ENCODE assay signal across 15 mouse cellular contexts in genomic region chr3:157848503-157848902, GRCm38 (mm10).
A peak's percentile ranks its signal among the peaks of the same experiment; 100 is the strongest.
DNase-seq lines count a peak whose midpoint lies in the region; ATAC-seq and TF ChIP-seq lines count a peak whose summit lies in the region.
"Had no signal": no experiment of that assay in that cellular context is flagged by ENCODE, and none has a peak within 500 bp of the region (broad histone marks: within the 10 kb centered on the region; RNA-seq: fewer than 3 reads in every experiment).

No protein-coding gene starts in this region.

- no peaks in the 10 kb centered on the region for H3K27me3 ChIP-seq in hindbrain, embryonic 11.5 days (ENCODE audit: control insufficient read depth, insufficient read depth, low read length)
- no peaks in the 10 kb centered on the region for H3K27me3 ChIP-seq in hindbrain, postnatal 0 days (ENCODE audit: insufficient read depth, low read length)
- H3K27me3 ChIP-seq: embryonic facial prominence, embryonic 12.5 days; forebrain, embryonic 13.5 days had no signal

- H3K9ac ChIP-seq in hindbrain, embryonic 11.5 days (ENCODE audit: low read depth, low read length), result no peak overlapping the region
- H3K9ac ChIP-seq in hindbrain, postnatal 0 days (replicated peaks; ENCODE audit: low read length), result no peak overlapping the region
- H3K9ac ChIP-seq: embryonic facial prominence, embryonic 12.5 days; forebrain, embryonic 13.5 days; liver, embryonic 14.5 days had no signal

- H3K4me1 ChIP-seq in hindbrain, embryonic 11.5 days (replicated peaks; ENCODE audit: control insufficient read depth, insufficient read depth, low read length), result no peaks in the 10 kb centered on the region
- H3K4me1 ChIP-seq in hindbrain, postnatal 0 days (ENCODE audit: insufficient read depth, low read length), result no peaks in the 10 kb centered on the region
- H3K4me1 ChIP-seq: embryonic facial prominence, embryonic 12.5 days; forebrain, embryonic 13.5 days had no signal

- no peaks in the 10 kb centered on the region for H3K36me3 ChIP-seq in hindbrain, embryonic 11.5 days (ENCODE audit: control insufficient read depth, insufficient read depth, low read length)
- H3K36me3 ChIP-seq in hindbrain, postnatal 0 days (ENCODE audit: insufficient read depth, low read length), result no peaks in the 10 kb centered on the region
- H3K36me3 ChIP-seq: embryonic facial prominence, embryonic 12.5 days had no signal

- WGBS in hindbrain, embryonic 11.5 days, result 21% methylated on average over 2 of the region's 2 CpGs
- 23% methylated on average over 2 of the region's 2 CpGs for WGBS in hindbrain, postnatal 0 days

- intact Hi-C loops in gastrocnemius, postnatal 14 days (cut with DNase I; ENCODE audit: low total_unique reads), result no loop called here

- no peaks in the 10 kb centered on the region for H3K9me3 ChIP-seq in hindbrain, embryonic 11.5 days (ENCODE audit: control insufficient read depth, low read length)
- no peaks in the 10 kb centered on the region for H3K9me3 ChIP-seq in hindbrain, postnatal 0 days (ENCODE audit: low read length)
- H3K9me3 ChIP-seq: embryonic facial prominence, embryonic 12.5 days; forebrain, embryonic 13.5 days had no signal

- no peak overlapping the region for H3K4me2 ChIP-seq in hindbrain, embryonic 11.5 days (replicated peaks; ENCODE audit: low read depth, low read length)
- no peak overlapping the region for H3K4me2 ChIP-seq in hindbrain, postnatal 0 days (ENCODE audit: low read depth, low read length)
- H3K4me2 ChIP-seq: embryonic facial prominence, embryonic 12.5 days; forebrain, embryonic 13.5 days had no signal

- DNase-seq in adrenal gland, adult (ENCODE audit: inconsistent age in 2 of 2, low spot score in 1 of 2), result peak; percentile 14 to 67
- no peak for DNase-seq in adrenal gland, postnatal 4 days (ENCODE audit: low spot score in 2 of 2)
- DNase-seq in hindbrain, embryonic 11.5 days (ENCODE audit: low spot score), result peak; percentile 19
- no peak for DNase-seq in hindbrain, postnatal 0 days (ENCODE audit: low spot score)
- peak; percentile 15 for DNase-seq in adrenal gland, postnatal 10 days
- DNase-seq in heart, postnatal 4 days, result peak; percentile 11
- DNase-seq in gastrocnemius, postnatal 14 days, result no peak
- DNase-seq in left cerebral cortex, adult 9 months (ENCODE audit: low spot score in 2 of 2), result no peak
- DNase-seq: cerebellum, adult 11-12 months; kidney, postnatal 4 days; lung, postnatal 4 days; spleen, adult 18-20 months had no signal

- H3K27ac ChIP-seq in hindbrain, embryonic 11.5 days (ENCODE audit: low read depth, low read length), result no peak overlapping the region
- H3K27ac ChIP-seq in hindbrain, postnatal 0 days, result no peak overlapping the region
- H3K27ac ChIP-seq: embryonic facial prominence, embryonic 12.5 days; forebrain, embryonic 13.5 days; liver, embryonic 14.5 days had no signal

- no peak overlapping the region for H3K4me3 ChIP-seq in hindbrain, embryonic 11.5 days (ENCODE audit: low read depth, low read length)
- H3K4me3 ChIP-seq in hindbrain, postnatal 0 days (ENCODE audit: low read length), result no peak overlapping the region
- H3K4me3 ChIP-seq: embryonic facial prominence, embryonic 12.5 days; forebrain, embryonic 13.5 days had no signal

- no peak for TF ChIP-seq CTCF in hindbrain, postnatal 0 days (IDR thresholded peaks at IDR 0.05; ENCODE audit: low read depth)

- peak; percentile 51; the same call in 1 of the 2 replicates for ATAC-seq in hindbrain, embryonic 11.5 days (ENCODE audit: low FRiP score)
- ATAC-seq in hindbrain, postnatal 0 days, result no peak
- ATAC-seq: forebrain, embryonic 13.5 days had no signal

Comparison
In these comparisons a context has a peak if more than half of its experiments do, and no peak if none do; other contexts are left out.
1. DNase-seq: peak in adrenal gland, adult (2 of 2), hindbrain, embryonic 11.5 days (single experiment), adrenal gland, postnatal 10 days (single experiment) and heart, postnatal 4 days (single experiment); none in adrenal gland, postnatal 4 days (0 of 2), hindbrain, postnatal 0 days (single experiment), gastrocnemius, postnatal 14 days (single experiment) and left cerebral cortex, adult 9 months (0 of 2).